Mouse (Mus musculus): ENCODE data around the gene Susd2.

Susd2 gene

DNA sequence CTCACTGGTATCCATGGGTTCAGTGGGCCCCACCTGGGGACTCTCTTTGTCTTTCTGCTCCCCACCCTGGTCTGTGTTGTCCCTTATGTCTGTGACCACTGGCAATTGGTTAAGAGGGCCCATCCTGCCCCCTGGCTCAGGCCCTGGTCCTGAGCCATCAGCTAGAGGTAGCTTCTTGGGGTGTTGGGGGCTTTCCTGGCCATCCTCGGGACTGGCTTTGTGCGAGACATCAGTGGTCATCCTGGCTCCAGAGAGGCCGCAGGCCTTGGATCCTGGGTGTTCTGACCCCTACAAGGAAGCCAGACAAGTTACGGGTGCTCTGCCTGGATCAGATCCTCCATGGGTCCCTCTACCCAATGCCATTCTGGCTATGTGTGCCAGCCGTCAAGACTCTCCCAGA lies 13.4 kb upstream of the Susd2 start:
- no peak for DNase-seq (ENCODE audit: inconsistent age in 2 of 2, low spot score in 1 of 2)

DNA sequence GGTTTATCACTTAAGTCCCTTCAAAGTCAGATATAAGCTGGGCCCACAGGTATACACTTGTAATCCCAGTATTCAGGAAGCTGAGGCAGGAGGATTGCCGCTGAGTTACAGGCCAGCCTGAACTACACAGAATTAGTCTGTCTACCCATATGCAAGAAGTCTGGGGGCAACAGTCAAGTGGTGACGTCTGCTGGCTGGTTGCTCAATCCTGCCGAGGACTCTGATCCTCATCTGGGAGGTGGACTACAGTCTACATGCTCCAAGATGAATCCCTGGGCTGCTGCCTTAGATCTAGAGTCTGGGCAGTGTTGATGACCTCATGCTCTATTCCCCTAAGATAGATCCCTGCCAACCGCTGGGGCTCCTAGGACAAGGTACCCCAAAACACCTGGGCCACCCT lies 10.2 kb upstream of the Susd2 start:
- no peak for DNase-seq (ENCODE audit: inconsistent age in 2 of 2, low spot score in 1 of 2)

DNA sequence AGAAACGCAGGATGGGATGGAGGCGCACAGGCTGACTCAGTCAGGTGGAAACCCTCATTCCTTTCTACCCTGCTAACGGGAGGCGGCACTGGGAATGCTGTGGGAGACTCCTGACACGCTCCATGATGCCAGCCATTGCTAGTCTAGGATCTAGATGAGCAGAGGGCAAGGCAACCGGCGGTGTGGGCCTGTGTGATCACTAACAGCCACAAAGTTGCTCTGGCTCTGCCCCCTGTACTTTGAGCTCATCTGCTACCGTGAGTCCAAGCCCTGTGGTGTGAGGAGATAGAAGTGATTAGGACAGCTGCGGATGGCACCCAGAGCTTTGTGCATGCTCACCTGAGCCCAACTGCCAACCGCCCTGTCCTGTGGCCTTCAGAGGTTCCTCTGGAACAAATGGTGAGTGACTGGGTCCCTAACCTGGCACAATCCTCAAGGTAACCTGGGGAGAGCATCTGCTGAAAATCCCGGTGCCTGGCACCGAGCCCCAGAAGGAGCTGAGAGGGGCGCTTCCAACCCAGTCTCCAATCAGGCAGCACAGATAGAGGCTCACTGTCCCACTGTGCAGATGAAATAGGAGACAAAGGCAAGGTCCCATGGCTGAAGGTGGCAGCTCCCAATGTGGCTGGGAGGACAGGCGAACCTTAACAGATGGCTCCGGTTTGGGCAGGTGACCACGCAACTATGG lies 7.7 kb upstream of the Susd2 start:
- DNase-seq (ENCODE audit: inconsistent age in 2 of 2, low spot score in 1 of 2) = no peak

DNA sequence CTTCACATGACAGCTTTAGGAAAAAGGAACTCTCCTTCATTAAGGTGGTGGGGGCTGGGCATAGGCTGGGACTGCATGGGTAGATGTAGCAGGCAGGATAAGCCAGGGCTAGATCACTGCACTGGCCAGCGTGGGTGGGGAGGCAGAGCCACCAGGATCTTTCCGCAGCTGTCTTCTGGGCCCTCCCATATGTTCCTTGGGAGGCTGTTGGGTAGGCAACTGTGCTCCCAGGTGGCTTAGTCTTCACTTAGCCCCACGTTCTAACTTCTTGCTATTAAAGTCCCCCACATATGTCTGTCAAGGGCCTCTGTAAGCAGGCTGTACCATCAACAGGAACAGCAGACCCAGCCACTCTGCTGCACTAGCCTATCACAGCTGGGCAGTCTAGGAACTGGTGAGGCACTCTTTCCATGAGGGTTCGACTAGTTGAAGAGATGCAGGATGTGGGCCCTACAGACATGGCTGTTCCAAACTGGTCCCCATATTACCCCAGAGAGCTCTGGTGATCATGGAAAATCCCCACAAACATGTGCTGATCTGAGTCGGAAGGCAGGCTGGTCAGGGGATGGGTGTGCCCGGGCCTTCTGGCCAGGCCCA lies 6.6 kb upstream of the Susd2 start:
- no peak for DNase-seq (ENCODE audit: inconsistent age in 2 of 2, low spot score in 1 of 2)

DNA sequence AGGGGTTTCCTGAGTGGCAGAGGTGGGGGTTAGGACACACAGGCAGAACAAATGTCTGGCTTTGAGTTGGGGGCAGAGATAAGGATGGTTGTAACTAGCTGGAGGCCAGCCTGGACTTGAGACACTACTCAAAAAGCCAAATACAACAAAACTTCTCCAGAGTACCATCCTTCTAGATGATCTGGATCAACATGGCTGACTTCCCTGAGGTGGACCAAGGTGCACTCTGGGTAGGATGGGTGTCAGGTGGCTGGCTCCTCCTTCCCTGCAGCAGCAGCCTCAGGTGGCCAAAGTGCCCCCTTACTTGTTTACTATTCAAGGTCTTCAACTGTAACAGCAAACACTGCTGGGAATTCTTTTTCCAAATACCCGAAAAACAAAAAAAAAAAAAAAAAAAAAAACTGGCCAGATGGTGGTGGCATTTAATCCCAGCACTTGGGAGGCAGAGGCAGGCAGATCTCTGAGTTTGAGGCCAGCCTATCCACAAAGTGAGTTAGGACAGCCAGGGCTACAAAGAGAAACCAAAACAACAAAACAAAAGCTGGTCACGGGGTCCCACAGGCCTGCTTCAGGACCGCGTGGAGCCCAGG lies 5.7 kb upstream of the Susd2 start:
- no peak for DNase-seq (ENCODE audit: inconsistent age in 2 of 2, low spot score in 1 of 2)

DNA sequence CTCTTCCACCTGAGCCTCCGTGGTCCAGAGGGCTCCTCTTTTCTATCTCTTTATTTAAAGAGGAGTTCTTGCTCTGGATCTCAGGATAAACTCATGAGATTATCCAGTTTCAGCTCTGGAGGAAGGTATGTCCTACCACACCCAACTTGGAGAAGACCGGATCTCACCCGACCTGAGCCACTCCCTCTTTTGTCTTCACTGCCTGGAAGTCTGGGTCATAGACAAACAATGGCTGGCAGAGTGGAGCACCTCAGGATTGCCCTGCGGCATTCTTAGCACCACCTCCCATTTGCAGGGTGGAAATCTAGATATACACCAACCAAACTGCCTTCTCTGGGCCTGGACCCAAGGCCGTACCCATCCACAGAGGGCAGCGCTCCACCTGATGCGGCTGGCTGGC lies 5.2 kb upstream of the Susd2 start:
- DNase-seq (ENCODE audit: inconsistent age in 2 of 2, low spot score in 1 of 2) = no peak

DNA sequence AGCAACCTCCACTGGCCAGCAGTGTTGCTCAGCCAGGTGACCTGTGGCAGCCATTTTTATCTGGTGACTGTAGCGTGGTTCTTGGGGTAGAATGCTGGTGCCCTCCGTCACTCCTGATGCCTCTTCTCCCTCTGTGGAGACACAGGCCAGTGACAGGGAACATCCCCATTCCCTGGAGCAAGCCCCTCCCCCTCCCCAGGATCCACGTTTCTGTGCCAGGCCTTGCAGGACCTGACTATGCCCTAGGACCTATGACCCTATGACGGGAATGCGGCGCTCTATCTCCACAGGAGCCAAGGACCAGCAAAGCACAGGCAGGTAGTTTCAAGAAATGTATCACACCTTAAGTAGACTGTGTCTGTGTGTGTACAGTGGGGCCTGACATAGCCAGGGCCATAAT lies 4.3 kb upstream of the Susd2 start:
- DNase-seq (ENCODE audit: inconsistent age in 2 of 2, low spot score in 1 of 2) = no peak

DNA sequence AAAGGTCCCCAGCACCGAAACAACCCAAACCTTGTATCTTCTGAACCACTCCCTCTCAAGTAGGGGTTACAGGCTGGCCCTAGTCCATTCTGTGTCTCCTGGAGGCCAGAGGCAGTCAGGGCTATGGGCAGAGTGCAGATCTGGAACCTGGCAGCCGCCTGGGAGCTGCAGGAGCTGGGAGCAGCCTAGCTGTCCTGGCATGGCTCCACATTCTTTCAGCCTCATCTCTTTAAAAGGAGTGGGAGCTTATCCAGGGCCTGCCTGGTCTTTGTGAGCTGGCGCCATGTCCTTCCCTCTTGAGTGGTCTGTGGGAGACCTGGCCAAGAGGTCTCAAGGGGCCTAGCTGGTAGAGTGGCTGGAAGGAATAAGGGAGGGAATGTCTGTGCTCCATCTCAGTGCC lies 3.6 kb upstream of the Susd2 start:
- no peak for DNase-seq (ENCODE audit: inconsistent age in 2 of 2, low spot score in 1 of 2)

DNA sequence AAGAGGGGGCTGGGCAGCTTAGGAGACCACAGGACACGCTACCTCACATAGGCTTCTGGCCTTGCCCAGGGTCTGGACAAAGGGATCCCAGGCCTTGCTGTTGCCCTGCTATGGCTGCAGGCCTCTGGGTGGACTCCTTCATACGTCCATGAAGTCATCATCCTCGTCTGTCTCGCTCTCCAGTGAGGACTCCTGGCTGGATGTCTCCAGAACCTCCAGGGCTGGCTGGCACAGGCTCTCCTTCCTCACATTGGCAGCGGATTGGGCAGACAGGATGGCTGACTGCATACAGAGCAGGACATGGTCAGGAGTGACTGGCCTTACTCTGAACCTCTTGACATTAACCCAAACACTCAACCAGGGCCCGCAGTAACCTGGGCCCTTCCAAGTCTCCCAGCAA lies 2.6 kb upstream of the Susd2 start:
- DNase-seq (ENCODE audit: inconsistent age in 2 of 2, low spot score in 1 of 2) = no peak

DNA sequence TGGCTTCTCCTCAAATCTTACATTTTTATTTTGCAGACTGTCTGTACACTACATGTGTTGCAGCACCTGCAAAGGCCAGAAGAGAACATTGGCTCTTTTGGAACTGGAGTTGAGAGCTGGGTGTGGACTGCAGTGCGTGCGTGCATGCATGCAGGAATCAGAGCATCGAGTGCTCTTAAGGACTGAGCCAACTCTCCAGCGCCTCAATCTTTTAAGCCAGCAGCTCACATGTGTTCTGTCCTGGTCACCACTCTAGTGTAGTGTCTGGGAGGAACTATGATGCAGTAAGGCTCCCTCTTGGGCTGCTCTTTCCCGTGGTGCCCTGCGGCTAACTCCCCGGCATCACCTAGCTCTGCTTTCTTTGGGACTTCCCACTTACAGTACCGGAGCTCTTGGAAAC lies 1.8 kb upstream of the Susd2 start:
- no peak for DNase-seq (ENCODE audit: inconsistent age in 2 of 2, low spot score in 1 of 2)

DNA sequence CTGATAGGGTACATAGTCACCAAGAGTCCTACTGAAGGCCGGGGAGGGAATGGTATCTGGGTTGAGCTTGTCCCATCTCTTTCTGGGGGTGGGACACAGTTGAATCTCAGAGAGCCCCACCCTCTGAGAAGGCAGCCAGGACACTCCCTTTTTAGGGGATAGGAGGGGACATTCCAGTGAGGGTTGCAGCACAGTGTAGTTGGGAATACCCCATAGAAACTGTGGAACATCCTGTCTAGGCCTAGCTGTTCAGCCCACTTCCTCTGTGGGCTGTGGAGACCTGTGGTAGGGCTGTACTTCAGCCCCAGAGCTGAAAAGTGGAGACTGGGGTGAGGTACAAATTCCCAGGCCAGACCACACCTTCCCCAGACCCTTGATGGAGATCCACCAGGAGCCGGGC lies 917 bp downstream of the Susd2 start:
- no peak for DNase-seq (ENCODE audit: inconsistent age in 2 of 2, low spot score in 1 of 2)

DNA sequence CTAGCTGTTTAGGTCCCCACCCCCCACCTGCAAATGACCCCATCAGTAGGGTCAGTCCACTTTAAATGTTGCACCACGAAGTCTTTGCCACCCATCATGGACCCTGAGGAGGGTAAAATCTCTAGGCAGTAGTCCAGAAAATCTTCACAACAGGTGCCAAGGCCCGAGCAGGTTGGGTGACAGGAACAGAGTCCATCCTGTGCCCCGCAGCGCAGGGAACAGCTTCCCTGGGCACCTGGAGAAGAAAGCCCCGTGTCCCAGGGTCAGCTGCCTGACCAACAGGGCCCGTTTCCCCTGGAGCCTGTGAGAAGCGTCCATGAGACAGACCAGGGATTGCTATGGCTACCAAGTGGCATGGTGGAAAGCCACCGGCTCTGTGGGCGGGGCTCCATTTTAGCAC lies 1.4 kb downstream of the Susd2 start:
- no peak for DNase-seq (ENCODE audit: inconsistent age in 2 of 2, low spot score in 1 of 2)

DNA sequence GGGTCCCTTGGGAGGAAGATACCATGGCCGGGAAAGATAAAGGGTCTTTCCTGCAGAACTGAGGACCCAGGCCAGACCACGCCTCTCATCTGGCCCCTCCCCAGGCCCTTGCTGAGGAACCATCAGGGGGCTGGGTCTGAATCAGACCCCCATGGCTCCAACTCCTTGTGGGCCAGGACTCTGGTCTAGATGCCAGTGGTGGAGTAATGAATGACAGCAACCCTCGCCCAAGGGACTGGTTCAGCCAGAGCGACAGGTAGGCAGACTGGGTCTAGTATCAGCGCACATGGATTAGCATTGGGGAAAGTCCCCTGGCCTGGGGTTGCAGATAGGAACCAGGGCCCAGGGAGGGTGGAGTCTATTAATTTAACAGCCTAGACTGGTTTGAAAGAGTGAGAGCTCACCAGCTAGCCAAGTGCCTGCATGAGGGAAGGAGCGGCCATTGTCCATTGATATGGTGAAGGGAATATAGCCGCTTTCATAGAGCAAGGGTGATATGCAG lies 2.0 kb downstream of the Susd2 start:
- no peak for DNase-seq (ENCODE audit: inconsistent age in 2 of 2, low spot score in 1 of 2)

DNA sequence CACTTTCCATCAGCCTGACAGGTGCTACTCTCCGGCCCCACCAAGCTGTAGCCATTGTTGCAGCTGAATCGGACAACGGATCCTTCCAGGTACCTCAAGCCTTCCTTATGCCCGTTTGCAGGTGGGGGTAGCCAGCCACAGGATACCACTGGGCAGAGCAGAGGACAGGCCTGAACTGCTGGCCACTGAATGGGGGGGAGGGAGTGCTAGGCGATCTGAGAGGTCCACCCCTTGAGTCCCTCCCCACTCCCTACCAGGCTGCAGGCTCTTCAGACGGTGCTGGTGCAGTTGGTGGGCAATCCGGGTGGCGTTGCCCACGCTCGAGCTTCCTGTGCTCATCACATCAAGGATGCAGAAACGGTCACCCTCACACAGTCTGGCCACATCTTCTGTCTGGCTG lies 6.1 kb downstream of the Susd2 start:
- no peak for DNase-seq (ENCODE audit: inconsistent age in 2 of 2, low spot score in 1 of 2)

DNA sequence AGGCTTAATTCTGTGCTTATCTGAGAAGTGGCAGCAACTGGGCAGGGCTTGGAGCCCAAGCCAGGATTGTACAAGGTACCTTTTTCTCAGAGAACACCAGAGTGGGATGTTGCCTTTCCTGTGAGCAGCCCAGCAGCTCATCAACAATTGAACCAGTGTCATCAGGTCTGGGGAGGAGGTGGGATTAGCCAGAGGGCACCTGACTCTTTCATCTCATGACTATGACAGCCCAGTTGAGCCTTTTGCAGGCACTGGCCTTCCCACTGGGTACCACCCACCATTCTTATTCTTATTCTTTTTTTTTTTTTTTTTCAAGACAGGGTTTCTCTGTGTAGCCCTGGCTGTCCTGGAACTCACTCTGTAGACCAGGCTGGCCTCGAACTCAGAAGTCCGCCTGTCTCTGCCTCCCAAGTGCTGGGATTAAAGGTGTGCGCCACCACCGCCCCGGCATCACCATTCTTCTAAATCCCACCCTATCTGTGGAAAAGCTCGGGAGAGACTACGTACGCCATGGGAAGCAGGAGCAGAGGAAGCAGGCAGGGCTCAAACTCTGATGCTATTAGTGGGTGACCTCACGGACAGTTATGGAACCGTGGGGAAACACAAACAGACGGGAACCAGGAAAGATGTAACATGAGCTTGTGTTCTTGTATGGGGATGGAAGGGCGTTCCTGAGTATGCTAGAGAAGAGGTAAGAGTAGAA lies 7.6 kb downstream of the Susd2 start:
- DNase-seq (ENCODE audit: inconsistent age in 2 of 2, low spot score in 1 of 2) = no peak

DNA sequence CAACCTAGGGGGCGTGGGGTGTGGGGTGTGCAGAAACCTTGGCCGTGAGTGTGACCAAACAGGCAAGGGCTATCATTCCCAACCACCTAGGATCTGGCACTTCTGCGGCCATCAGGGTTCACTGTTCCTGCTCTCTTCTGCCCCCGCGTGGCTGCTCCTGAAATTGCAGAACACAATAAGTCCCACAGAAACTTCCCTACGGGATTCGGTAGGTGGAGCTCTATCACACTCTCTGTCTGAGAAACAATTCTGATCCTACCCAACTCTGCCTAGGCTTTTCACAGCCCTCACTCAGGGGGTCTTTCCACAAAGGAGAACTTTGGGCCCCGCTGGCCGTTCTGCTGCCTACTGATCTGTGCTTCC lies 8.1 kb downstream of the Susd2 start:
- peak; percentile 82 to 94 for DNase-seq (ENCODE audit: inconsistent age in 2 of 2, low spot score in 1 of 2)

DNA sequence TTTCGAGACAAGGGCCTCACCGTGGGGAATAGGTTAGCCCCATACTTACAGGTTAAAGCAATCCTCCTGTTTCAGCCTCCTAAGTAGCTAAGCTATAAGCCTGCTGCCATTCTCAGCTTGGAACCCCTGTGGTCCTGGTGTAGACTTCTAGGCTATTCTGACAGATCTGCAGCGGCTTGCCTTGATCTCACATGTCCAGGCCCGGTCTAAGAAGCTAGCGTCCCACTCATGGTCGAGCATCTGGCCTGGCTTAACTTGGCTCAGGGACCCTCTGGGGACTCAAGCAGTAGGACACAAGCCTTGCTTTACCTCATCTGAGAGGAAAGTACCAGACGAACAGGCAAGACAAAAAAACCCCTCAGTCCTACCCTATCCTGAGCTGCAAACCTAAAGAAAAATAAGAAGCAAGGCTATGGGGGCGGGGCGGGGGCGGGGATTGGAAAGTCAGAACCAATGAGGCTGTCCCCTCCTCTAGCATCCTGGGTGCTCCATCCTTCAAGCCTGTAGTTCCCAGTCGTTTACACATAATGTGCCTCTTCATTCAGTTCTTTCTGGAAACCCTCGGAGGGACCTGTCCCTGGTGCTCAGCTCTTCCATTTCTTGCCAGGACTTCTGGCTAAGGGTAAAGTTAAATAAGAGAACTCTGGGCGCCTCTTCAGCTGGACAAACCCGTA lies 8.7 kb downstream of the Susd2 start:
- no peak for DNase-seq (ENCODE audit: inconsistent age in 2 of 2, low spot score in 1 of 2)

DNA sequence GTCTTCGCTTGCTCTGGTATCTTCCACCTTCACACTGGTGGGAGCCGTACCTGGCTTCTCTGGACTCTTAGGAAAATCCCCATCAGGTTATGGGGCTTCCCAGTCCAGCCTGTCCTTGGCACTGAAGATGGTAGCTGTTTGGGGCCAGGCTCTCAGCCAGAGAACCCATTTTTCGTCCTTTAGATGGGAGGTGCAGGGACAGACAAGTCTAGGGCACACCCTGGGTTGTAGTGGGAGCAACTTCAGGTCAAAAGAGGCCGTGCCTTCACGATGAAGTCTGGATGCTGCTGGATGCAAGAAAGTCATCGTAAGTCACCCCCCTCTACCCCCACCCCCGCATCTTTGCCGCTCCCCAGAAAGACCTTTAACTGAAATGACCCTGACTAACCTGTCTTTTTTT lies 9.2 kb downstream of the Susd2 start:
- no peak for DNase-seq (ENCODE audit: inconsistent age in 2 of 2, low spot score in 1 of 2)

DNA sequence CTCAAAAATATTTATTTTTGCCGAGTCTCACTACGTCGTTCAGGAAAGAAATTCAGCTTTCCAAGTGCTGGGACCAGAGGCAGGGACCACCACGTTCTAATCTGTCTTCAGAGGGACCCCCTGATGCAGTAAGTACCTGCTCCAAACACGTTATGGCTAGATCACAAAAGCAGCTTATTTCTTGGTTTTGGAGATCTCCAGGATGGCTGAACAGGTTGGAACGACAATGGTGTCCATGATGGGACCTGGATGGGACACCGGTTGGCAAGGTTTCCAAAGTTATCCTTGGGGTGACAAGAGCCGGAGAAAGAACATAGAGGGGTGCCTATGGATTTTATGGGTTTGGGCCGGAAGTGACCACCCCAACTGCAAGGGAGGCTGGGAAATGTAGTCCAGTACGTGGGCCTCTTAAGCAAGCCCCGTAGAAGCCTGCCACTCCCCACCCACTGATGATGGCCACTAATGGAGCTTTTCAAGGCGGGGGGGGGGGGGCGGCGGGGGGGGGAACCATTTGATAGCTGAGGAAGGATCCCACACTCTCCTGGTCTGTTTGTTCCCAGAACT lies 10.2 kb downstream of the Susd2 start:
- no peak for DNase-seq (ENCODE audit: inconsistent age in 2 of 2, low spot score in 1 of 2)

DNA sequence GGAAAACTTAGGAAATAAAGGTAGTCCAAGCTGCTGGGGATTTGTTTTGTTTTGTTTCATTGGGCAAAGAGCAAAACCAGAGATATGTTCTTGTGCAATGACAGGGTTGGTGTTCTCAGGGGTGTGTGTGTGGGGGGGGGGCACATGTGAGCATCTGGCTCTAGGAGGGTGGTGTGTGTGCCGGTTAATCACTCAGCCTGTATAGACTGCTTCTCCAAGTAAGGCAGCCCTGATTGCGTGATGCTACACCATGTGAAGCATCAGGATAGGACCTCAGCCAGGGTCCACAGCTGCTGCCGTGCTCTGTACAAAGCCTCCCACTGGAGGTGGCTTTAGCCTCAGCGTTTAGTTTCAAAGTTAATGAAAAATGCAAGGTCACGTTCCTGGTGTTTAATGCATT lies 10.8 kb downstream of the Susd2 start:
- DNase-seq (ENCODE audit: inconsistent age in 2 of 2, low spot score in 1 of 2) = no peak

DNA sequence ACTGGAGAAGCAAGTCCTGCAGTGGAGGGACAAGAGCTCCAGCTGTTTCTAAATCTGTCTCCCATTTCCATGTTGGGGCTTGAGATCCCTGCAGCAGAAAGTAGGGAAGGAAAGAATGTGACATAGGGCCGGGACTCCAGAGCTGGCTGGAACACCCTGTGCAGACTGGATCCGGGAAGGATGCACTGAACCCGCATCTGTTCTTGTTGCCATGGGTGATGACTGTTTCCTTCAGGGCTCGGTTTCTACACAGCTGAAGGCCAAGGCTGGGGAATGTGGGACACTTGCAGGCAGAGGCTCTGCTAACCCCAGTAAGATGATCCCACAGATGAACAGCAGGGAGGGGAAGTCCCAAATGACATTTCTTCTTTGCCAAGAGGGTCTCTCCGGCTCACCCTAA lies 11.2 kb downstream of the Susd2 start:
- DNase-seq (ENCODE audit: inconsistent age in 2 of 2, low spot score in 1 of 2) = peak; percentile 63 to 73
